Mouse (Mus musculus) myocyte (in vitro differentiated cells): ENCODE data around the gene Apba3. TPM values are rescaled to one million over a fixed set of nuclear protein-coding genes. Genes with fewer than 3 reads are reported as not detected.

Source experiments
- H3K27me3 ChIP-seq: one replicate; pipeline ENCODE4 v1.6.1; 2011; ENCODE audit not compliant: control insufficient read depth, insufficient read depth, insufficient read length
- H3K36me3 ChIP-seq: one replicate; pipeline ENCODE4 v1.6.1; 2011; ENCODE audit not compliant: control insufficient read depth, insufficient read depth
- H3K4me2 ChIP-seq: one replicate; pipeline ENCODE4 v1.6.1; 2011; ENCODE audit warnings: low read depth, control low read depth
- H3K4me3 ChIP-seq: one replicate; pipeline ENCODE4 v1.5.1; 2011; ENCODE audit warnings: mild to moderate bottlenecking, control low read depth, moderate library complexity
- H3K79me2 ChIP-seq: one replicate; pipeline ENCODE4 v1.6.1; 2011; ENCODE audit not compliant: control insufficient read depth, insufficient read depth
- H3ac ChIP-seq: one replicate; pipeline ENCODE4 v1.6.1; 2011; ENCODE audit not compliant: control insufficient read depth, insufficient read length
- CEBPB ChIP-seq: IDR thresholded peaks from 2 replicates; pipeline ENCODE4 v1.6.1; 2011; ENCODE audit warnings: mild to moderate bottlenecking, moderate library complexity; ENCODE audit not compliant: poor library complexity, insufficient read depth, severe bottlenecking
- E2F4 ChIP-seq: IDR thresholded peaks from one replicate; pipeline ENCODE4 v1.6.1; 2011; ENCODE audit warnings: mild to moderate bottlenecking, control low read depth, moderate library complexity; ENCODE audit not compliant: insufficient read depth
- MAX ChIP-seq: IDR thresholded peaks from one replicate; pipeline ENCODE4 v1.6.1; 2011; ENCODE audit warnings: low read depth, mild to moderate bottlenecking, control low read depth
- MYOD1 ChIP-seq, 3 experiments: IDR thresholded peaks; one replicate each; pipeline ENCODE4 v1.6.1; 2011; ENCODE audit warnings: control low read depth in 2 of 3, low read depth in 2 of 3, mild to moderate bottlenecking in 2 of 3, moderate library complexity in 1 of 3; ENCODE audit not compliant: insufficient read length in 2 of 3, control insufficient read depth in 1 of 3
- MYOG ChIP-seq, 3 experiments: IDR thresholded peaks; one replicate each; pipeline ENCODE4 v1.6.1; 2011; ENCODE audit warnings: control low read depth in 2 of 3, low read depth in 2 of 3, mild to moderate bottlenecking in 2 of 3; ENCODE audit not compliant: insufficient read length in 2 of 3, control insufficient read depth in 1 of 3, insufficient read depth in 1 of 3
- POLR2A ChIP-seq: IDR thresholded peaks from one replicate; pipeline ENCODE4 v1.6.1; 2011; ENCODE audit warnings: low read depth, mild to moderate bottlenecking, control low read depth, moderate library complexity; ENCODE audit not compliant: insufficient read length
- POLR2AphosphoS2 ChIP-seq: IDR thresholded peaks from one replicate; pipeline ENCODE4 v1.6.1; 2011; ENCODE audit warnings: low read depth, control low read depth; ENCODE audit not compliant: insufficient read length
- REST ChIP-seq: IDR thresholded peaks from one replicate; pipeline ENCODE4 v1.6.1; 2011; ENCODE audit warnings: mild to moderate bottlenecking, control low read depth, moderate library complexity; ENCODE audit not compliant: insufficient read depth, insufficient read length
- SRF ChIP-seq: IDR thresholded peaks from one replicate; pipeline ENCODE4 v1.6.1; 2011; ENCODE audit warnings: low read depth; ENCODE audit not compliant: control insufficient read depth, insufficient read length
- TCF12 ChIP-seq: IDR thresholded peaks from one replicate; pipeline ENCODE4 v1.6.1; 2011; ENCODE audit warnings: mild to moderate bottlenecking, control low read depth; ENCODE audit not compliant: poor library complexity, insufficient read depth, severe bottlenecking
- TCF3 ChIP-seq: IDR thresholded peaks from one replicate; pipeline ENCODE4 v1.6.1; 2011; ENCODE audit warnings: low read depth, control low read depth; ENCODE audit not compliant: insufficient read length
- USF1 ChIP-seq: IDR thresholded peaks from one replicate; pipeline ENCODE4 v1.6.1; 2011; ENCODE audit warnings: low read depth, mild to moderate bottlenecking, control low read depth, moderate library complexity
- polyA plus RNA-seq: library from polyadenylated mRNA; unstranded; fragments of >200 nt; fragmentation: generic; extraction: Trizol; gene quantifications from one replicate; pipeline ENCODE4 v1.2.1, GENCODE M21; 2012; ENCODE audit warnings: missing spikeins

The Apba3 gene
- polyA plus RNA-seq, 1 experiment = 166 TPM

GRCm38 (mm10) chr10:81261025-81261424, 5.7 kb upstream of the Apba3 start:
- peaks cover 19% of the 10 kb centered on the region for H3K27me3 ChIP-seq
- no peak overlapping the region for H3K4me3 ChIP-seq
- TF ChIP-seq TCF12 (no peak), POLR2A (no peak), MAX (no peak), SRF (no peak), MYOG (IDR thresholded peaks at IDR 0.05; ENCODE audit: control insufficient read depth in 1 of 3, insufficient read depth in 1 of 3, insufficient read length in 2 of 3, low read depth in 2 of 3) (no peak), E2F4 (no peak), MYOD1 (IDR thresholded peaks at IDR 0.05; ENCODE audit: control insufficient read depth in 1 of 3, insufficient read length in 2 of 3, low read depth in 2 of 3) (no peak), REST (no peak), TCF3 (no peak), USF1 (no peak), POLR2AphosphoS2 (no peak), CEBPB (no peak)
- no peak overlapping the region for H3K4me2 ChIP-seq
- peaks cover 16% of the 10 kb centered on the region for H3K79me2 ChIP-seq
- H3ac ChIP-seq = no peak overlapping the region
- no peaks in the 10 kb centered on the region for H3K36me3 ChIP-seq

GRCm38 (mm10) chr10:81265540-81265939, 1.2 kb upstream of the Apba3 start:
- TF ChIP-seq MYOD1 (IDR thresholded peaks at IDR 0.05; ENCODE audit: control insufficient read depth in 1 of 3, insufficient read length in 2 of 3, low read depth in 2 of 3) (no peak), TCF3 (no peak), CEBPB (no peak), SRF (no peak), MAX (no peak), USF1 (no peak), TCF12 (no peak), POLR2A (no peak), E2F4 (no peak), REST (no peak), MYOG (IDR thresholded peaks at IDR 0.05; ENCODE audit: control insufficient read depth in 1 of 3, insufficient read depth in 1 of 3, insufficient read length in 2 of 3, low read depth in 2 of 3) (no peak)
- no peaks in the 10 kb centered on the region for H3K27me3 ChIP-seq
- no peak overlapping the region for H3ac ChIP-seq
- H3K4me3 ChIP-seq = peak overlapping the region; percentile 86
- no peaks in the 10 kb centered on the region for H3K36me3 ChIP-seq
- peaks cover 34% of the 10 kb centered on the region for H3K79me2 ChIP-seq
- H3K4me2 ChIP-seq = peak overlapping the region; percentile 75

GRCm38 (mm10) chr10:81268056-81268455, 1.3 kb downstream of the Apba3 start:
- Histone ChIP-seq H3K36me3 (no peaks in the 10 kb centered on the region), H3K79me2 (peaks cover 34% of the 10 kb centered on the region), H3K4me3 (peak overlapping the region; percentile 86), H3K27me3 (no peaks in the 10 kb centered on the region), H3K4me2 (peak overlapping the region; percentile 86), H3ac (peak overlapping the region; percentile 26)
- no peak for TF ChIP-seq E2F4
- TF ChIP-seq MYOD1 (IDR thresholded peaks at IDR 0.05; ENCODE audit: control insufficient read depth in 1 of 3, insufficient read length in 2 of 3, low read depth in 2 of 3) = no peak
- TF ChIP-seq CEBPB = peak; percentile 83
- TF ChIP-seq MYOG (IDR thresholded peaks at IDR 0.05; ENCODE audit: control insufficient read depth in 1 of 3, insufficient read depth in 1 of 3, insufficient read length in 2 of 3, low read depth in 2 of 3) = no peak
- TF ChIP-seq TCF12 = no peak
- TF ChIP-seq POLR2AphosphoS2 = peak; percentile 93
- no peak for TF ChIP-seq USF1
- TF ChIP-seq REST = no peak
- TF ChIP-seq POLR2A = peak; percentile 90
- TF ChIP-seq TCF3 = no peak
- no peak for TF ChIP-seq MAX
- no peak for TF ChIP-seq SRF

- peaks cover 34% of the 10 kb centered on the region for H3K79me2 ChIP-seq
- peak overlapping the region; percentile 86 for H3K4me2 ChIP-seq
- no peaks in the 10 kb centered on the region for H3K36me3 ChIP-seq
- no peaks in the 10 kb centered on the region for H3K27me3 ChIP-seq
- TF ChIP-seq TCF12 (no peak), E2F4 (no peak), POLR2A (no peak), MYOG (IDR thresholded peaks at IDR 0.05; ENCODE audit: control insufficient read depth in 1 of 3, insufficient read depth in 1 of 3, insufficient read length in 2 of 3, low read depth in 2 of 3) (no peak), REST (no peak), CEBPB (no peak), USF1 (no peak), TCF3 (no peak), MYOD1 (IDR thresholded peaks at IDR 0.05; ENCODE audit: control insufficient read depth in 1 of 3, insufficient read length in 2 of 3, low read depth in 2 of 3) (no peak), SRF (no peak), POLR2AphosphoS2 (no peak), MAX (no peak)
- peak overlapping the region; percentile 26 for H3ac ChIP-seq
- peak overlapping the region; percentile 86 for H3K4me3 ChIP-seq
Measured at GRCm38 (mm10) chr10:81268643-81269412, 2.1 kb downstream of the Apba3 start.
